Mouse (Mus musculus) MEL (cell line): ENCODE data around the gene Pus3. TPM values are rescaled to one million over a fixed set of nuclear protein-coding genes. Genes with fewer than 3 reads are reported as not detected.

Experiments used
- DNase-seq: peaks from one replicate; pipeline ENCODE4 v3.0.0; 2011; ENCODE audit warnings: low read depth, low spot score
- H3K27ac ChIP-seq: 2 replicates; pipeline ENCODE4 v1.5.1; 2012; ENCODE audit warnings: low read depth, mild to moderate bottlenecking, control low read depth, low read length, moderate library complexity; ENCODE audit not compliant: control insufficient read depth
- H3K27me3 ChIP-seq, 2 experiments: fragments of 150-350 bp in 1 of 2; sonication (generic) in 1 of 2; 2 replicates each; pipeline ENCODE4 v1.6.1; 2012; ENCODE audit warnings: low read length in 2 of 2, mild to moderate bottlenecking in 2 of 2, improper control_type of control experiment in 1 of 2, moderate library complexity in 1 of 2; ENCODE audit not compliant: insufficient read depth in 2 of 2, control insufficient read depth in 1 of 2
- H3K36me3 ChIP-seq, 2 experiments: 2 replicates each; pipeline ENCODE4 v1.6.1; 2012 to 2014; ENCODE audit warnings: low read length in 2 of 2, improper control_type of control experiment in 1 of 2, inconsistent platforms in 1 of 2, mild to moderate bottlenecking in 1 of 2; ENCODE audit not compliant: insufficient read depth in 2 of 2, control insufficient read depth in 1 of 2
- H3K4me1 ChIP-seq, 2 experiments: fragments of 150-350 bp in 1 of 2; sonication (generic) in 1 of 2; 2 replicates each; pipeline ENCODE4 v1.6.1; 2012; ENCODE audit warnings: low read length in 2 of 2, improper control_type of control experiment in 1 of 2, mild to moderate bottlenecking in 1 of 2; ENCODE audit not compliant: insufficient read depth in 2 of 2, control insufficient read depth in 1 of 2
- H3K4me3 ChIP-seq, 2 experiments: fragments of 150-350 bp in 1 of 2; sonication (generic) in 1 of 2; 2 replicates each; pipeline ENCODE4 v1.5.1; 2012; ENCODE audit warnings: low read depth in 2 of 2, low read length in 2 of 2, mild to moderate bottlenecking in 2 of 2, moderate library complexity in 2 of 2, control low read depth in 1 of 2, improper control_type of control experiment in 1 of 2; ENCODE audit not compliant: control insufficient read depth in 1 of 2, insufficient read depth in 1 of 2
- H3K79me2 ChIP-seq: 2 replicates; pipeline ENCODE4 v1.6.1; 2012; ENCODE audit warnings: mild to moderate bottlenecking, low read length, moderate library complexity; ENCODE audit not compliant: control insufficient read depth, poor library complexity, insufficient read depth
- H3K9ac ChIP-seq: 2 replicates; pipeline ENCODE4 v1.6.1; 2012; ENCODE audit warnings: low read depth, mild to moderate bottlenecking, control low read depth, low read length, moderate library complexity; ENCODE audit not compliant: control insufficient read depth, poor library complexity, severe bottlenecking
- H3K9me3 ChIP-seq: fragments of 150-350 bp; sonication (generic); replicated peaks from 2 replicates; pipeline ENCODE4 v1.6.1; 2012; ENCODE audit warnings: mild to moderate bottlenecking, low read length, improper control_type of control experiment, moderate library complexity; ENCODE audit not compliant: insufficient read depth
- BHLHE40 ChIP-seq: IDR thresholded peaks from 2 replicates; pipeline ENCODE4 v1.6.1; 2012; ENCODE audit warnings: low read depth, mild to moderate bottlenecking, inconsistent platforms, low read length, improper control_type of control experiment, borderline replicate concordance
- CHD1 ChIP-seq: IDR thresholded peaks from 2 replicates; pipeline ENCODE4 v1.6.1; 2012; ENCODE audit warnings: low read depth, mild to moderate bottlenecking, inconsistent platforms, low read length, improper control_type of control experiment
- CTCF ChIP-seq, 3 experiments: IDR thresholded peaks in 2 of 3; conservative IDR thresholded peaks in 1 of 3; 2 replicates each; pipeline ENCODE4 v1.5.1; 2011 to 2012; ENCODE audit warnings: low read length in 3 of 3, low read depth in 2 of 3, mild to moderate bottlenecking in 2 of 3, improper control_type of control experiment in 1 of 3, inconsistent platforms in 1 of 3, mixed read lengths in 1 of 3, moderate library complexity in 1 of 3; ENCODE audit not compliant: control insufficient read depth in 1 of 3, insufficient read depth in 1 of 3, poor library complexity in 1 of 3, severe bottlenecking in 1 of 3
- ELF1 ChIP-seq: IDR thresholded peaks from 2 replicates; pipeline ENCODE4 v1.6.1; 2014; ENCODE audit warnings: low read depth, mild to moderate bottlenecking, inconsistent platforms, low read length, improper control_type of control experiment, moderate library complexity
- ETS1 ChIP-seq: IDR thresholded peaks from 2 replicates; pipeline ENCODE4 v1.6.1; 2012; ENCODE audit warnings: low read depth, mild to moderate bottlenecking, inconsistent platforms, low read length, improper control_type of control experiment, moderate library complexity
- HCFC1 ChIP-seq: IDR thresholded peaks from 2 replicates; pipeline ENCODE4 v1.6.1; 2012; ENCODE audit warnings: low read depth, mild to moderate bottlenecking, inconsistent platforms, low read length, improper control_type of control experiment, moderate library complexity
- KAT2A ChIP-seq: conservative IDR thresholded peaks from 2 replicates; pipeline ENCODE4 v1.6.1; 2012; ENCODE audit warnings: low read depth, low read length, improper control_type of control experiment, inconsistent platforms
- MEF2A ChIP-seq: IDR thresholded peaks from 2 replicates; pipeline ENCODE4 v1.6.1; 2014; ENCODE audit warnings: low read depth, mild to moderate bottlenecking, inconsistent platforms, low read length, improper control_type of control experiment; ENCODE audit not compliant: poor library complexity, insufficient replicate concordance, severe bottlenecking; ENCODE audit errors: extremely low read depth
- MXI1 ChIP-seq: IDR thresholded peaks from 2 replicates; pipeline ENCODE4 v1.6.1; 2011; ENCODE audit warnings: mild to moderate bottlenecking, low read depth, low read length, improper control_type of control experiment
- MYB ChIP-seq: IDR thresholded peaks from 2 replicates; pipeline ENCODE4 v1.6.1; 2011; ENCODE audit warnings: mild to moderate bottlenecking, low read depth, low read length, improper control_type of control experiment
- MYC ChIP-seq: IDR thresholded peaks from 2 replicates; pipeline ENCODE4 v1.6.1; 2011; ENCODE audit warnings: low read depth, mild to moderate bottlenecking, low read length, improper control_type of control experiment, moderate library complexity
- NELFE ChIP-seq: IDR thresholded peaks from 2 replicates; pipeline ENCODE4 v1.6.1; 2011; ENCODE audit warnings: low read depth, low read length, improper control_type of control experiment
- NRF1 ChIP-seq: IDR thresholded peaks from 2 replicates; pipeline ENCODE4 v1.6.1; 2014; ENCODE audit warnings: low read depth, mild to moderate bottlenecking, inconsistent platforms, low read length, improper control_type of control experiment, moderate library complexity; ENCODE audit not compliant: poor library complexity, insufficient read depth, severe bottlenecking
- POLR2A ChIP-seq, 2 experiments: IDR thresholded peaks; 2 replicates each; pipeline ENCODE4 v1.6.1; 2011 to 2012; ENCODE audit warnings: low read length in 2 of 2, mild to moderate bottlenecking in 2 of 2, control low read depth in 1 of 2, improper control_type of control experiment in 1 of 2, low read depth in 1 of 2, moderate library complexity in 1 of 2; ENCODE audit not compliant: control insufficient read depth in 1 of 2, insufficient read depth in 1 of 2, poor library complexity in 1 of 2
- POLR2AphosphoS2 ChIP-seq: IDR thresholded peaks from 2 replicates; pipeline ENCODE4 v1.6.1; 2011; ENCODE audit warnings: low read length, improper control_type of control experiment
- RAD21 ChIP-seq: IDR thresholded peaks from 2 replicates; pipeline ENCODE4 v1.6.1; 2011; ENCODE audit warnings: mild to moderate bottlenecking, low read depth, low read length, improper control_type of control experiment
- RCOR1 ChIP-seq: IDR thresholded peaks from 2 replicates; pipeline ENCODE4 v1.6.1; 2012; ENCODE audit warnings: low read depth, mild to moderate bottlenecking, inconsistent platforms, low read length, improper control_type of control experiment
- SMC3 ChIP-seq: IDR thresholded peaks from 2 replicates; pipeline ENCODE4 v1.6.1; 2011; ENCODE audit warnings: low read depth, low read length, improper control_type of control experiment
- TAL1 ChIP-seq: IDR thresholded peaks from 2 replicates; pipeline ENCODE4 v1.6.1; 2012; ENCODE audit warnings: mild to moderate bottlenecking, inconsistent platforms, low read length, moderate library complexity, mixed read lengths
- TBP ChIP-seq: IDR thresholded peaks from 2 replicates; pipeline ENCODE4 v1.8.0; 2011; ENCODE audit warnings: low read depth, low read length, improper control_type of control experiment
- TCF12 ChIP-seq: IDR thresholded peaks from 2 replicates; pipeline ENCODE4 v1.6.1; 2014; ENCODE audit warnings: low read depth, mild to moderate bottlenecking, inconsistent platforms, low read length, improper control_type of control experiment, moderate library complexity
- USF1 ChIP-seq: IDR thresholded peaks from 2 replicates; pipeline ENCODE4 v1.6.1; 2014; ENCODE audit warnings: low read depth, mild to moderate bottlenecking, inconsistent platforms, low read length, improper control_type of control experiment, moderate library complexity
- USF2 ChIP-seq, 2 experiments: IDR thresholded peaks; 2 replicates each; pipeline ENCODE4 v1.6.1; 2011 to 2012; ENCODE audit warnings: improper control_type of control experiment in 2 of 2, low read length in 2 of 2, borderline replicate concordance in 1 of 2, inconsistent platforms in 1 of 2, low read depth in 1 of 2, mild to moderate bottlenecking in 1 of 2; ENCODE audit not compliant: insufficient read depth in 1 of 2
- ZKSCAN1 ChIP-seq: IDR thresholded peaks from 2 replicates; pipeline ENCODE4 v1.6.1; 2012; ENCODE audit warnings: low read depth, mild to moderate bottlenecking, inconsistent platforms, low read length, improper control_type of control experiment, moderate library complexity
- ZMIZ1 ChIP-seq: IDR thresholded peaks from 2 replicates; pipeline ENCODE4 v1.6.1; 2012; ENCODE audit warnings: low read depth, mild to moderate bottlenecking, inconsistent platforms, low read length, improper control_type of control experiment, moderate library complexity
- polyA plus RNA-seq, 2 experiments: library from polyadenylated mRNA; stranded (reverse) in 1 of 2; unstranded in 1 of 2; fragments of >175 nt in 1 of 2; fragments of >200 nt in 1 of 2; gene quantifications; 2 replicates each; pipeline versions ENCODE4 v1.2.1 to v1.2.4; 2012; ENCODE audit warnings: low replicate concordance in 2 of 2, low read depth in 1 of 2; ENCODE audit not compliant: insufficient read length in 2 of 2, insufficient read depth in 1 of 2, missing spikeins in 1 of 2
- total RNA-seq: library from RNA; depleted of rRNA; stranded (reverse); fragments of 300-350 nt; gene quantifications from 2 replicates; pipeline ENCODE4 v1.2.3, GENCODE M21; 2012

Gene Pus3
- total and polyA plus RNA-seq, 3 experiments, result 15.8 to 23.8 TPM; not detected in 1

DNA sequence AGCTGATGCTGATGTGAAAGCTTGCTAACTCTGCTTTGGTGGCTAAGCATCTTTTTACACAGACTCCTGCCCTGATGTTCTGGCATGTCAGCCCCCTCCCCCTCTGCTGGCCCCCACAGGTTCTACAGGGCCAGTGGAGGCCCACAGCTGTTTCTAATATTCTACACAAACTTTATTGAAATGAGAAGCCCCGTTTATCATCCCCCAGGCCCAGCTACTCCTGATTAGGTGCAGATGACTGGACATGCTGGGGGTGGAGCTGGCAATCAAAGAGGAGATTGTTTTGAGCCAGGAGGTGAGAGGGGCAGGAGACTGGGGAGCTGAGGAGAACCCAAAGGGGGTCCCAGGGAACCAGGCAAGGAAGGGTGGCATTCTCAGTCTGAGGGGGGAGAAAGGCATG is 28.6 kb upstream of the Pus3 start:
- no peaks in the 10 kb centered on the region for H3K9me3 ChIP-seq
- no peaks in the 10 kb centered on the region for H3K4me1 ChIP-seq
- H3K4me3 ChIP-seq, result no peak overlapping the region
- no peak overlapping the region for H3K9ac ChIP-seq
- H3K79me2 ChIP-seq, result no peaks in the 10 kb centered on the region
- no peaks in the 10 kb centered on the region for H3K36me3 ChIP-seq
- H3K27ac ChIP-seq, result no peak overlapping the region
- no peaks in the 10 kb centered on the region; a peak in 3 of 4 replicates for H3K27me3 ChIP-seq
- TF ChIP-seq NRF1 (no peak), TBP (no peak), MEF2A (no peak), USF1 (no peak), MYB (no peak), MYC (no peak), CHD1 (no peak)
- no peak for DNase-seq

GRCm38 (mm10) chr9:35533266-35533665 is 25.1 kb upstream of the Pus3 start:
- DNase-seq, result no peak
- H3K9ac ChIP-seq, result no peak overlapping the region
- H3K36me3 ChIP-seq, result peaks cover 0 to 3% of the 10 kb centered on the region in 2 experiments; a peak in 1 of 4 replicates
- H3K9me3 ChIP-seq, result no peaks in the 10 kb centered on the region
- H3K4me1 ChIP-seq, result peaks cover 0 to 3% of the 10 kb centered on the region in 2 experiments; a peak in 1 of 4 replicates
- H3K79me2 ChIP-seq, result no peaks in the 10 kb centered on the region
- no peak overlapping the region for H3K4me3 ChIP-seq
- TF ChIP-seq MXI1, result no peak
- H3K27ac ChIP-seq, result no peak overlapping the region
- H3K27me3 ChIP-seq, result no peaks in the 10 kb centered on the region; a peak in 3 of 4 replicates

- Histone ChIP-seq H3K4me3 (no peak overlapping the region), H3K36me3 (peaks cover 0 to 3% of the 10 kb centered on the region in 2 experiments; a peak in 1 of 4 replicates), H3K27me3 (no peaks in the 10 kb centered on the region; a peak in 3 of 4 replicates), H3K9ac (no peak overlapping the region), H3K79me2 (no peaks in the 10 kb centered on the region), H3K4me1 (peaks cover 0 to 5% of the 10 kb centered on the region in 2 experiments; a peak in 1 of 4 replicates), H3K9me3 (no peaks in the 10 kb centered on the region), H3K27ac (no peak overlapping the region)
- DNase-seq, result peak; percentile 70
- TF ChIP-seq TAL1 (no peak), POLR2A (IDR thresholded peaks at IDR 0.05; ENCODE audit: control insufficient read depth in 1 of 2, insufficient read depth in 1 of 2, low read depth in 1 of 2, low read length in 2 of 2, poor library complexity in 1 of 2) (no peak), TBP (no peak), RAD21 (peak; percentile 66), RCOR1 (no peak), POLR2AphosphoS2 (no peak), CTCF (IDR thresholded peaks at IDR 0.05 in 2 of 3, conservative IDR thresholded peaks at IDR 0.05 in 1 of 3; ENCODE audit: control insufficient read depth in 1 of 3, insufficient read depth in 1 of 3, low read depth in 2 of 3, low read length in 3 of 3, poor library complexity in 1 of 3, severe bottlenecking in 1 of 3) (peak; percentile 61 to 69 (median 66)), NELFE (no peak), MXI1 (no peak), ETS1 (no peak), ZKSCAN1 (no peak), USF2 (IDR thresholded peaks at IDR 0.05; ENCODE audit: borderline replicate concordance in 1 of 2, insufficient read depth in 1 of 2, low read depth in 1 of 2, low read length in 2 of 2) (no peak), KAT2A (no peak), HCFC1 (0 out of 2 replicates have a peak, but pooled peaks have one; percentile 16), BHLHE40 (no peak), ZMIZ1 (no peak), MEF2A (no peak), SMC3 (peak; percentile 61), ELF1 (no peak), MYB (no peak), MYC (no peak), TCF12 (no peak)
Observed at GRCm38 (mm10) chr9:35535110-35535509, 23.3 kb upstream of the Pus3 start.
